Mouse (Mus musculus) forebrain, embryonic 15.5 days (tissue): Measurements from ENCODE around the gene Ppm1f. TPM values are rescaled to one million over a fixed set of nuclear protein-coding genes. Genes with fewer than 3 reads are reported as not detected.
A peak's percentile ranks its signal among the peaks of the same experiment; 100 is the strongest.

ENCODE experiments used
- ATAC-seq: fragments of 200-750 bp; cut with Nextera tagmentation; replicated peaks from 2 replicates; pipeline ENCODE4 v1.8.0; 2017; ENCODE audit warnings: mild to moderate bottlenecking, moderate TSS enrichment, moderate library complexity
- H3K27ac ChIP-seq: fragments of 300-500 bp; sonication (generic); replicated peaks from 2 replicates; pipeline ENCODE4 v1.5.1; 2015; ENCODE audit warnings: mild to moderate bottlenecking, inconsistent platforms
- H3K27me3 ChIP-seq: fragments of 300-500 bp; sonication (generic); 2 replicates; pipeline ENCODE4 v1.6.1; 2015; ENCODE audit warnings: inconsistent platforms
- H3K36me3 ChIP-seq: fragments of 300-500 bp; sonication (generic); 2 replicates; pipeline ENCODE4 v1.6.1; 2015; ENCODE audit warnings: mild to moderate bottlenecking, inconsistent platforms
- H3K4me1 ChIP-seq: fragments of 300-500 bp; sonication (generic); 2 replicates; pipeline ENCODE4 v1.6.1; 2015; ENCODE audit warnings: inconsistent platforms
- H3K4me2 ChIP-seq: fragments of 300-500 bp; sonication (generic); replicated peaks from 2 replicates; pipeline ENCODE4 v1.6.1; 2015; ENCODE audit warnings: mild to moderate bottlenecking, inconsistent platforms
- H3K4me3 ChIP-seq: fragments of 300-500 bp; sonication (generic); 2 replicates; pipeline ENCODE4 v1.5.1; 2015; ENCODE audit warnings: mild to moderate bottlenecking, inconsistent platforms
- H3K9ac ChIP-seq: fragments of 300-500 bp; sonication (generic); replicated peaks from 2 replicates; pipeline ENCODE4 v1.6.1; 2015; ENCODE audit warnings: mild to moderate bottlenecking, inconsistent platforms
- H3K9me3 ChIP-seq: fragments of 300-500 bp; sonication (generic); 2 replicates; pipeline ENCODE4 v1.6.1; 2016; ENCODE audit warnings: inconsistent platforms
- WGBS: fragments of 180-500 bp; shearing (Covaris S2); methylation state at CpG from one replicate; pipeline ENCODE4 v1.1.7; 2015; ENCODE audit warnings: mixed read lengths; 5-methylcytosine and 5-hydroxymethylcytosine counted together
- polyA plus RNA-seq: library from polyadenylated mRNA; unstranded; fragments of >200 nt; fragmentation: Nextera tagmentation; extraction: Ambion mirVana; gene quantifications from 2 replicates; pipeline ENCODE4 v1.2.1, GENCODE M21; 2015

Gene Ppm1f
- polyA plus RNA-seq, 1 experiment from 2014 or later: 26.4 TPM

DNA sequence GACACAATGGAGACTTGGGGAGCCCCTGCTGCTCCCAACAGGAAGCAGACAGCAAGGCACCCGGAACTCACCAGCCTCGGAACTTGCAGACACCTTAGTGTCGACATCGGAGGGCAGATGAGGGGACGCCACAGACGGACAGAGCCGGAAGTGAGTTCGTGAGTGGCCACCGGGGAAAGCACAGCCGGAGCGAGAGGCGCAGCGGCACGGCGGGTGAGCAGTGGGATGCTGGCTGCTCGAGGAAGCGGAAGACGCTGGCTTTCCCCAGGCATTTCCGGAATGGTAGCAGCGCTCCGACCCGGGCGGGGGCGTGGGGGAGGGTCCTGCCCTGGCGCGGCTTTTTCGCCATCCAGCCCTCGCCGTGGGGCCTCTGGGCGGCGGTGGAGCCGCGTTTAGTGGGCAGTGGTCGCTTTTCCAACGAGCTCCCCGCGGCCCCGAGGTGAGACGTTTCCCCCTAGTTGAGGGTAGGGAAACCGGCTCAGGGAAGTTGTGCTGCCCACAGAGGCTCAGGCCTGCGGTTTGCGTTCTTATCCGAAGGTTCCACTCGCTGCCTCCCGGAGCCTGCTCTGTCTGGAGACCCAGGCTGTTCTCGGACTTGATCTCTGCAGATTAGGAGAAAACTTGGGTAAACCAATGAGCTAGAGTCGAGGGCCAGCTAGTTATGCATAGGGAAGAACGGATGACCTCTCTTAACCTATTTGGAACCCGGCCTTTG lies 25.5 kb upstream of the Ppm1f start, which contains the start of the genes Top3b and Vpreb1:
Gene Top3b (plus strand): TSS at position 120 of the 715 bp plus-strand sequence.
Gene Vpreb1 (minus strand): TSS at position 227 of the 715 bp plus-strand sequence.
- no peaks in the 10 kb centered on the region for H3K9me3 ChIP-seq
- H3K4me2 ChIP-seq: peak within 1 kb of the TSS; percentile 71
- H3K27me3 ChIP-seq: no peaks in the 10 kb centered on the region
- peaks cover 15% of the 10 kb centered on the region for H3K4me1 ChIP-seq
- peaks cover 5% of the 10 kb centered on the region for H3K36me3 ChIP-seq
- peak within 1 kb of the TSS; percentile 92 for H3K27ac ChIP-seq
- ATAC-seq: peak; percentile 97
- under 1% methylated on average over 49 of the region's 49 CpGs for WGBS
- peak within 1 kb of the TSS; percentile 85 for H3K9ac ChIP-seq
- peak within 1 kb of the TSS; percentile 82 for H3K4me3 ChIP-seq

DNA sequence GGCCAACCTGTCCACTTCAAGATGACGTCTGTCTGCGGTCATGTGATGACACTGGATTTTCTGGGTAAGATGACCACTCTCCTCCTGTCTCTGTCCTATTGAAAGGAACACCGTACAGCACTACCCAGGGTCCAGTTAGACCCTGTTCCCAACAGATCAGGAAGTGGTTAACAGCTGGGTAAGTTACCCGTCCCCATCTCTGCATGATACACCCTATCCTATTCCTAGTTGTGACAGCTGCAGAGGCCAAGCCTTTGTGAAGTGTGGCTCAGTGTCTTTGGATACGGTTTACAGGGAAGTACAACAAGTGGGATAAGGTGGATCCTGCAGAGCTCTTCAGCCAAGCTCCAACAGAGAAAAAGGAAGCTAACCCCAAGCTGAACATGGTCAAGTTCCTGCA lies 17.2 kb upstream of the Ppm1f start:
- Histone ChIP-seq H3K4me1 (no peaks in the 10 kb centered on the region), H3K4me2 (no peak overlapping the region), H3K27me3 (no peaks in the 10 kb centered on the region), H3K9me3 (no peaks in the 10 kb centered on the region), H3K9ac (no peak overlapping the region), H3K4me3 (no peak overlapping the region), H3K27ac (no peak overlapping the region), H3K36me3 (peaks cover 80% of the 10 kb centered on the region)
- no peak for ATAC-seq
- WGBS: 93% methylated on average over 5 of the region's 5 CpGs

DNA sequence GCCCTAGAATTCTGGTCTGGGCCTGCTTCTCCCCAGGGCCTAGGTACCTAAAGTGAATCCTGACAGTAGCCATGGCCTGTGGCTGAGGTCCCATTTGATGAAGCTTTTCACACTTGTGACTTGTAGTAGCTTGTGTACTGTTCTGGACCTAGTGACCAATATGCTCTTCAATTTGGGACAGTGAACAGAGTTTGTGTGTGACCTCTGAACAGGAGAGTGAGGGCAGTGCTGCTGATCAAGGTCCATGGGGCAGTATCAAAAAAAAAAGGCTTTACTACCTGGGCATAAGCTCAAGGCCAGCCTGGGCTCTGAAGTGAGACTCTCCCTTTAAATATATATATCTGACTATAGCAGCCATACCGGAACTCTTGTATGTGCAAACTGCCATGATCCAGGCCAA lies 7.9 kb upstream of the Ppm1f start:
- WGBS: 87% methylated on average over 1 of the region's 1 CpGs
- no peak overlapping the region for H3K27ac ChIP-seq
- H3K4me3 ChIP-seq: no peak overlapping the region
- no peak for ATAC-seq
- no peaks in the 10 kb centered on the region for H3K4me1 ChIP-seq
- H3K36me3 ChIP-seq: peaks cover 90% of the 10 kb centered on the region
- H3K4me2 ChIP-seq: no peak overlapping the region
- H3K27me3 ChIP-seq: no peaks in the 10 kb centered on the region
- H3K9me3 ChIP-seq: no peaks in the 10 kb centered on the region
- H3K9ac ChIP-seq: no peak overlapping the region

DNA sequence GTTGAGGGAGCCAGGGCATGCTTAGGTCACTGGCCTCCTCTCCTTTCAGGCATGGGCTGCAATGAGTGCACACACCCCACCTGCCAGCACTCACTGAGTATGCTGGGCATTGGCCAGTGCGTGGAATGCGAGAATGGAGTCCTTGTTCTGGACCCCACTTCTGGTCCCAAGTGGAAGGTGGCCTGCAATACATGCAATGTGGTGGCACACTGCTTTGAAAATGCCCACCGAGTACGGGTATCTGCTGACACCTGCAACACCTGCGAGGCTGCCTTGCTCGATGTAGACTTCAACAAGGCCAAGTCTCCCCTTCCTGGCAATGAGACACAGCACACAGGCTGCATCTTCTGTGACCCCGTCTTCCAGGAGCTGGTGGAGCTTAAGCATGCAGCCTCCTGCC lies 3.9 kb upstream of the Ppm1f start:
- Histone ChIP-seq H3K4me3 (no peak overlapping the region), H3K27me3 (no peaks in the 10 kb centered on the region), H3K36me3 (peaks cover 52% of the 10 kb centered on the region), H3K9ac (no peak overlapping the region), H3K27ac (no peak overlapping the region), H3K9me3 (no peaks in the 10 kb centered on the region), H3K4me1 (peaks cover 6% of the 10 kb centered on the region), H3K4me2 (no peak overlapping the region)
- no peak for ATAC-seq
- 91% methylated on average over 7 of the region's 7 CpGs for WGBS

DNA sequence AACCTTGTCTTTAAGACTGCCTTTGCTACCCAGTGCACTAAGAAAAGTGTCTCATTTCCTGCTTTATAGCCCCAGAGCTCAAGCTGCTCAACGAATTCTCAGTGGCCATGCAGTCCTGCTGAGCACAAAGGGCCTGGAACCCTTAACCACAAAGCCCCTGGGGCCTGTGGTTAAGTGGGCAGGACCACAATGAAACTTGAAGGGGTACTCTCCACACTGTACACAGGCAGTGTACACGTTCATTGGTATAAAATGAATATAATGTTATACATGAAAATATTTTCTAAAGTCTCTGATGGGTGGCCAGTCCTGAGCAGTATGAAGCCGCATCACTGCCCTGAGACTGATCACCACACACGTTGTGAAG lies 271 bp upstream of the Ppm1f start:
- H3K9ac ChIP-seq: no peak overlapping the region
- no peaks in the 10 kb centered on the region for H3K27me3 ChIP-seq
- peak overlapping the region; percentile 63 for H3K4me3 ChIP-seq
- peak overlapping the region; percentile 60; the same call in 1 of the 2 replicates for H3K4me2 ChIP-seq
- no peaks in the 10 kb centered on the region for H3K9me3 ChIP-seq
- ATAC-seq: no peak; the same call in 1 of the 2 replicates
- 28% methylated on average over 4 of the region's 4 CpGs for WGBS
- H3K27ac ChIP-seq: peak overlapping the region; percentile 67
- peaks cover 21% of the 10 kb centered on the region for H3K4me1 ChIP-seq
- peaks cover 17% of the 10 kb centered on the region for H3K36me3 ChIP-seq

DNA sequence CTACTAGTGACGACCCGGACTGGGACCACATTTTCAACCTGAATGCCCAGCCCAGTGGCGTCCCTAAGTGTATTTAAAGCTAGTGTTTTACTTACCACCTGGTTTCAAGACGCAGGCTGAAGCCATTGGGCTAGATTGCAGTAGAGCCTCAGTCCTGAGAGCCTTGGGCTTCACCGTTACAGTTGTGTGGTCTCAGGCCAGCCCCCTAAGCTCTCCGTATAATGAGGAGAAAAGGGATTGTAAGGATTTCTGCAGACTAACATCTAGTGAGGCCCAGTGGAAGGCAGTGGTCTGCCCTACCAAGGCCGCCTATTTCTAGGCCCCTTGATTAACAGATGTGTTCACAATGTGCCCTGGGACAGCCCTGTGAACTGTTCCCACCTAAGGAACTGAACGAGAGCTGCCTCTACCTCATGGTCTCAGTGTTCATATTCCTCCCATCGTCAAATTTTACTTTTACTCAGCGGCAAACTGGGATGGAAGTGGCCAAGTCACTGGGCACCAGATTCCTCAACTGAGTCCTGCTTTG lies 851 bp downstream of the Ppm1f start:
- 26% methylated on average over 10 of the region's 10 CpGs for WGBS
- peak overlapping the region; percentile 68 for H3K9ac ChIP-seq
- no peaks in the 10 kb centered on the region for H3K27me3 ChIP-seq
- peak overlapping the region; percentile 67 for H3K27ac ChIP-seq
- no peaks in the 10 kb centered on the region for H3K9me3 ChIP-seq
- peaks cover 21% of the 10 kb centered on the region for H3K4me1 ChIP-seq
- peak; percentile 2; the same call in 1 of the 2 replicates for ATAC-seq
- H3K4me3 ChIP-seq: peak overlapping the region; percentile 63
- H3K36me3 ChIP-seq: peaks cover 6% of the 10 kb centered on the region; the same call in 1 of the 2 replicates
- H3K4me2 ChIP-seq: peak overlapping the region; percentile 60

DNA sequence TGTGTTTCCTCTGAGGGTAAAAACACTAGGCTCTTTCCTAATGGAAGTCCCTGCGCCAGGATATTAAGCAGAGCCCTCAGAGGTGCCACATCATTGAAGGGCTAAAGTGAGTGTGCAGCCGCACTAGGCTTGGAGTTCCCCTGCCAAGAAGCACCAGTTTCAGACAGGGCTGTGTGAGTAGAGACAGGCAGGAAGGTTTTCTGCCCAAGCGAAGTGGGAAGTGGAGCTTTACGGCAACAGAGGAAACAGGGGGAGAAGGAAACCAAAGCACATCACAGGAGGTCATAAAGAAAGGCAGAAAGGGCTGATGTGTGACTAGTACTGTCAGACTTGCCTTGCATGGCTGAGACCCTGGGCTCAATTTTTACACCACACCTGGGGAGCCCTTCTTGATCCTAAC lies 6.1 kb downstream of the Ppm1f start:
- peaks cover 36% of the 10 kb centered on the region for H3K36me3 ChIP-seq
- H3K9me3 ChIP-seq: no peaks in the 10 kb centered on the region
- H3K27ac ChIP-seq: no peak overlapping the region
- no peak for ATAC-seq
- H3K4me2 ChIP-seq: no peak overlapping the region
- no peaks in the 10 kb centered on the region for H3K27me3 ChIP-seq
- no peak overlapping the region for H3K9ac ChIP-seq
- H3K4me1 ChIP-seq: peaks cover 15% of the 10 kb centered on the region
- WGBS: 88% methylated on average over 4 of the region's 4 CpGs
- no peak overlapping the region for H3K4me3 ChIP-seq

DNA sequence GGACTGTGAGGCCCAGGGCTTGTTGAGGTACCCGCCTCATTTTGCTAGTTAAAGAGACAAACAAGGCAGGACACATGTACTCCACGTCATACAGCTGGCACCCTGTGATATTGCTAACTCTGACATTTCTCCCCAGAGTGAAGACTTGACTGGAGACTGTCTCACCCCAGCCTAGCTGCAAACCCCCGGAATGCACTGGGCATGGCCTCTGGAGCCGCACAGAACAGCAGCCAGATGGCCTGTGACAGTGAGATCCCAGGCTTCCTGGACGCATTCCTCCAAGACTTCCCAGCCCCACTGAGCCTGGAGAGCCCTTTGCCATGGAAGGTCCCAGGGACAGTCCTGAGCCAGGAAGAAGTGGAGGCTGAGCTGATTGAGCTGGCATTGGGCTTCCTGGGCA lies 6.9 kb downstream of the Ppm1f start:
- Histone ChIP-seq H3K36me3 (peaks cover 40% of the 10 kb centered on the region), H3K9ac (no peak overlapping the region), H3K9me3 (no peaks in the 10 kb centered on the region), H3K4me2 (no peak overlapping the region), H3K27ac (no peak overlapping the region), H3K4me3 (no peak overlapping the region), H3K4me1 (peaks cover 7% of the 10 kb centered on the region; the same call in 1 of the 2 replicates), H3K27me3 (no peaks in the 10 kb centered on the region)
- no peak for ATAC-seq
- WGBS: 89% methylated on average over 5 of the region's 5 CpGs

DNA sequence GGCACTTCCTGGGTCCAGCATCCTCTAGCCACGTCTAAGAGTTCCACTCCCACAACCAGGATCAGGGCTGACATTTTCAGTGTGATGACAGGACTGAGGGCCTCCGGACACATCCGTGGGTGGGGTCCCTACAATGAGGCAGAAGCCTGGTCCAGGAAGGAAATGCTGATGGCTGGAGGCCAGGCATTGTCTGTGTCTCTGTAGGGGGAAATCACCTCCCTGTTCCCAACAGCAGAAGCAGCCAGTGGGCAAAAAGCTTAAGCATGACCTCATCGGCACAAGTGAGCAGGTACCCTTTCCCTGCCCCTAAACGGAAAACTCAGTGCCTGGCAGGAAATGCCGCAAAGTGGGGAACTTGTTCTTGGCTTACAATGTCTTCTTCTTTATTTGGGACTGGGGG lies 11.5 kb downstream of the Ppm1f start:
- peaks cover 11% of the 10 kb centered on the region for H3K4me1 ChIP-seq
- ATAC-seq: no peak
- 83% methylated on average over 6 of the region's 6 CpGs for WGBS
- no peak overlapping the region for H3K4me2 ChIP-seq
- H3K4me3 ChIP-seq: no peak overlapping the region
- no peaks in the 10 kb centered on the region for H3K9me3 ChIP-seq
- H3K9ac ChIP-seq: no peak overlapping the region
- no peak overlapping the region for H3K27ac ChIP-seq
- no peaks in the 10 kb centered on the region for H3K27me3 ChIP-seq
- H3K36me3 ChIP-seq: peaks cover 61% of the 10 kb centered on the region

DNA sequence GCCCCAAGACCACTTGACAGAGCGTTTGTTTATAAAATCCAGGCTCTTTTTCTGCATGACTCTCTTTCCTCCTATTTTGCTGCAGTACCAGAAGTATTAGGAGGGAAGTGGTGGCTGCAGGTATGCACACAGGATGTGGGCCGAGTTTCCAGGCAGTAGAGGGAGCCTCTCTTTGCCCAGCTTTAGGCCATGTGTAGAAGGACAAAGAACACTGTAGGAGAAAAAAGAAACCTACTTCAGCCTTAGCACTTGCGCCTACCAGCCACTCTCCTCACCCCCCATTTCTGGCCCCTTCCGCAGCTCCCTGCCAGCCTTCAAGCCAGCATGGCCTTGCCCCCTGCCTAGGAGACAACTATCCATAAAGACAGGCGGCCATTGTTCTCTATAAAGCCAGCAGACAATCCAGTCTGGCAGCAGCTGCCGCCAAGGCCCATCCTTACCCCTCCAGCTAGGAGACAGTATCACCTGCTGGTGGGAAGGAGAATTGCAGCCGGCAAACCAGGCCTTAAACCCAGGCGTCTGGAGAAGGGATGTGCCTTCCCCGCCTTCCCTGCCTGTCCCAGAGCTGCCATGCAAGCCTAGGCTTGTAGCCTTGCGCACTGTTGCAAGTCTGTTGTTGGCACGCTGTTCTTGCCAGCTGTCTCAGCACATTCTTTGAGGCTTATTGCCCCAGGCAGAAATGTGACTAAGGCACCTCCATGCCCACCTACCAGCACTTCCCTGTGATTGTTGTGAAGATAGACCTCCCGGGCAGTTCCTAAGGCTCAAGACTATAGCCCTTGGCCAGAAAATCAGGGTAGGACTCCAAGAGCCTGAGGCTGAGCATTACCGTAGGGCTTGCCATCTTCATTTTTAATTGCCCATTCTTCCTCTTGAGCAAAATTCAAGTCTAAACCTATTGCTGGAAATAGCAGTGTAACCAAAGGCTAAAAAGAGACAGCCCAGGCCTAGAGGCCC lies 15.7 kb downstream of the Ppm1f start:
- Histone ChIP-seq H3K4me1 (peaks cover 11% of the 10 kb centered on the region), H3K9ac (no peak overlapping the region), H3K4me2 (no peak overlapping the region), H3K27me3 (no peaks in the 10 kb centered on the region), H3K27ac (peak overlapping the region; percentile 83), H3K4me3 (no peak overlapping the region), H3K36me3 (peaks cover 62% of the 10 kb centered on the region), H3K9me3 (no peaks in the 10 kb centered on the region)
- ATAC-seq: peak; percentile 92
- 26% methylated on average over 13 of the region's 13 CpGs for WGBS

DNA sequence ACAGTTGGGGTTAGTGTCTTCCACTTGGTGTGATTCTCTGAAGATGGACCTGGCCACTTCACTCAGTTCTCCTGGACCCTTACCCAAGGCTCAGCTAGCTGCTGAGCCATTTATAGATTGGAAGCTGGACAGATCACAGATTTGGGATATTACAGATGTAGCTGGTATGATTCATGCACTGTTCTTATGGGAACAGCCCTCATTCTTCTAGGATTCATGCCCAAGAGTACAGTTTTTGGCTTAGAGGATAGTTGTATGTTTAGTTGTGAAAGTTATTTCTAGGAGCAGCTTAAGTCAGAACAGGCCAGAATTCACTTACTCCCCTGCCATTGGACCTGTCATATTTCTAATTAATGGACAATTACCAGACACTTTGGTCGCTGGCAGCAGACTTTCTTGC lies 17.2 kb downstream of the Ppm1f start:
- Histone ChIP-seq H3K4me3 (no peak overlapping the region), H3K4me1 (peaks cover 11% of the 10 kb centered on the region), H3K27ac (no peak overlapping the region), H3K27me3 (no peaks in the 10 kb centered on the region), H3K9me3 (no peaks in the 10 kb centered on the region), H3K4me2 (no peak overlapping the region), H3K36me3 (peaks cover 63% of the 10 kb centered on the region), H3K9ac (no peak overlapping the region)
- 83% methylated on average over 1 of the region's 1 CpGs for WGBS
- ATAC-seq: no peak
